Mouse (Mus musculus) left cerebral cortex, adult 8-10 months (tissue): ENCODE measurements around the gene Gabrr2. TPM values are rescaled to one million over a fixed set of nuclear protein-coding genes. Genes with fewer than 3 reads are reported as not detected.

Source experiments
- total RNA-seq, 4 experiments: library from RNA; stranded (reverse); gene quantifications; 2 replicates each; pipeline ENCODE4 v1.2.4; 2022

The Gabrr2 gene
- total RNA-seq, 4 experiments from 2014 or later: 0.58 to 0.96 (median 0.83) TPM

Other genes starting within 250 kb of the Gabrr2 start
- gene Ankrd6, start 112.2 kb upstream of the Gabrr2 start, total RNA-seq: 10 to 100 TPM; 40.6 to 48.4 (median 40.7) TPM
- gene Rragd, start 80.0 kb upstream of the Gabrr2 start, total RNA-seq: 100 to 1,000 TPM in 2 of 4 experiments, 10 to 100 TPM in 2; 95.8 to 117 (median 104) TPM
- 100 to 1,000 TPM; 107 to 123 (median 109) TPM for gene Ube2j1, start 31.6 kb upstream of the Gabrr2 start, total RNA-seq
- gene Gabrr1, start 69.5 kb downstream of the Gabrr2 start, total RNA-seq: under 1 TPM in 1 of 4 experiments, not detected in 3; 0.36 TPM
- gene Pm20d2, start 126.7 kb downstream of the Gabrr2 start, total RNA-seq: 1 to 10 TPM; 5.9 to 7.3 (median 6.7) TPM
- gene Srsf12, start 146.0 kb downstream of the Gabrr2 start, total RNA-seq: 10 to 100 TPM; 22.2 to 27.9 (median 23.8) TPM
- 100 to 1,000 TPM; 141 to 154 (median 144) TPM for gene Pnrc1, start 227.2 kb downstream of the Gabrr2 start, total RNA-seq
- gene Rngtt, start 247.3 kb downstream of the Gabrr2 start, total RNA-seq: 10 to 100 TPM; 25.7 to 30.2 (median 27.2) TPM